Mouse (Mus musculus): Measurements from ENCODE around the gene Angel1.

DNA sequence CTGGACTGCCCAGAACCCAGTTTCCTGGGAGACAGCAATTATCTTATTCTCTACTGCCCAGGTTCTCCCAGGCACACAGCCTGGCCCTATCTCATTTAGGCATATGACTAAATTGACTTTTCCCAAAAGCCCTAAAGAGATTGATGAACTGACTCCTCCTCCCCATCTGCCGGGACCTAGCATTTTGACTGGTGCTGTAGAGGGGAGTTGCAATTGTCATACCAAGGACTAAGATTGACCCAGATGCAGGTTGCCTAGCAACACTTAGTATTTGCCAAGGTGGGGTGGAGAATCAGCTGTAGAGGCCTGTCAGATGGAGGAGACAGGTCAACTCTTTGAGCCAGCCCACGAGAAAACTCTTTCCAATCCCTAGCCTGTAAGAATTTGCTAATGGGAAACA, 28.3 kb downstream of the Angel1 start:
- TF ChIP-seq CTCF (IDR thresholded peaks at IDR 0.05) (no peak), POLR2A (IDR thresholded peaks at IDR 0.05; ENCODE audit: insufficient read depth, low read depth, low read length) (no peak)

Measured in heart, adult 2 months (tissue).